Mouse (Mus musculus) heart, adult 9 months (tissue): ENCODE results near the gene Pilrb1.

Experiments used
- DNase-seq, 2 experiments: peaks; one replicate each; pipeline ENCODE4 v3.0.0; 2022; ENCODE audit warnings: low spot score in 2 of 2

Gene Pilrb1

DNA sequence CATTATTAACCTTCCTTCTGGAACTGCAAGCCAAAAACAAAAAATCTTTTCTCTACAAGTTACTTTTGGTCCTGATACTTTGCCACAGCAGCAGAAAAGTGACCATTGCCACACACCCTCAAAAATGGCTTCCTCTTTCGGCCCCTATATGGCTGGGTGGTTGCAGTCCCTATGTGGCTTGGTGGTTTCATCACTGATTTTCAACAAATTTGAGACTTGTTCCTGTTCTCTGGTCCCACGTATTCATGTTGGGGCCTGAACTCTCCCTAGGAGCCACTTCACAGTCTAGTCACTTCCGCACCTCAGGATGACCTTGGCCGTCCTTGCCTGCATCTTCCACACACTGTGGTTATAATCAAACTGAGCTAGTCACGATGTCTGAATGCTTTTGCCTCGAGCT, 29.2 kb downstream of the Pilrb1 start:
- DNase-seq = no peak

DNA sequence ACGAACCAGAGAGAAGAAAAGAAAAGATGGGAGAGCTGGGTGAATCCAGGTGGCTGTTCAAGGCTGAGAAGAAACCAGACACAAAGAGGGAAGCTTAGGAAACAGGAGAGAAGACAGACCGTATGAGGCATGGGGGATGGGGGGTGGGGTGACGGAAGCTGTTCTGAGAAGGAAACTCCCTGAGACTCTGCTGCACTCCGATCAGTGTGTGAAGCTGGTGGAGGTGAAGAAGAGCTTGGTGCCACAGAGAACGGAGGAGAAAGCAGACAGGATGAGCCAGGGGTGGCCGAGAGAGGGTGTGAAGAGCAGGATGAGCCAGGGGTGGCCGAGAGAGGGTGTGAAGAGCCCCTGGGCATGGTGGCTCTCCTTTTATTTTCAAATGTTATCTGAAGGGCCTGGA, 31.5 kb downstream of the Pilrb1 start:
- DNase-seq = no peak

DNA sequence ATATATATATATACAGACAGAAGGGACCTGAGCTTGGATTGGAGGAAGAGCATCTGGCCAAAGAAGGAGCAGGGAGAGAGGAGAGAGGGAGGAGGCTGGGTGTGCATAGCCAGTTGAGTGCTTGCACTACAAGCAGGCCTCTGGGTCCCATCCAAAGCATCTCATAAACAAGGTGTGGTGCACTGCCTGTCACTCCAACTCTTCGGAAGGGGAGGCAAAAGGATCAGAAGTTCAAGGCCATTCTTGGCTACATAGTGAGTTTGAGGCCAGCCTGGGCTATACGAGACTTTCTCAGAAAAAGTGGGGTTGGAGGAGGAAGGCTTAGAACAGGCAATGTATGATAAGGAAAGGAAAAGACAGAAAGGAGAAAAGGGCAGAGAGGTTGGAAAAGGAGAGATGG, 31.9 kb downstream of the Pilrb1 start:
- DNase-seq = no peak

DNA sequence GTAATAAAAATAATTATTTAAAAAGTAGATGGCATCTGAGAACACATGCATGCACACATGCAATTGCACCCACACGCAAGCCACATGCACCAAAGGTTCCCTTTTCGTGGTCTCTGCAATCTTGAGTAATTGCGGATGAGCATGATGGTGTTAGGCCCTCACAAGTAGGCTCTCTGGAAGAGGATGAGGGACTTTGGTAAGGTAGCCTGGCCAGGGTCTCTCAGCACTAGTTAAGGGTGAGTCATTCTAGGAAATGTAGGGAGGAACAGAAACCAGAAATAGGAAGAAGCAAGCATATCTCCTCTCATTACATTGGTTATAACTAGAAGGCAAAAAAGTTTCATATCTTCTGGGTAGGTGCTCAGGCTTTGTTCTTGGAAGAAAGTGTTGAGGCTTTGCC, 32.9 kb downstream of the Pilrb1 start:
- no peak for DNase-seq

DNA sequence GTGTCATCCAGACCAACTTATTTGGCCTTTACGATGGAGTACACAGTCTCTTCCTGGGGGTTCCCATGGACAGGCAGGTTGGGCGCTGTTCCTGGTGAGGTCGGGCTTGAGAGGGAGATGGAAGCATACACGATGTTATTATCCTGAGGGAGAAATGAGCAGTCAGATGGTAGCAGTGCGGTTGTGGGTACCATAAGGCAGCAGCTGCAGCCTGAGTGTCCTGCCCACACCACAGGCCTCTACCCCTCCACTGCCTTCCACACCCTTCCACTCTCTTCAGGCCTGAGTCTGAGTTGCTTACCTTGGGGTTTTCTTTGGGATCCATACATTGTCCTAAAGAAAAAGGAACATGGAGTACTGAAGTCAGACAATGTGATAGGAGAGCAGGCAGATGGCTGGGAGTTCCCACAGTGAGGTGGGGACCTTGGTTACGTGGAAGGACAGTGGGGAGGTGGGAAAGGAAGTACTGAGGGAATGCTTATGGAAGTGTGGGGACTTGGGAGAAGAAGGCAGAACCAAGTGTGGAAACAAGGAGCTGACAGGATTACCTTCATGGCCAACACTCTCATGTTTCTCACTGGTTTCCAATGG, 34.4 kb downstream of the Pilrb1 start:
- DNase-seq = no peak

DNA sequence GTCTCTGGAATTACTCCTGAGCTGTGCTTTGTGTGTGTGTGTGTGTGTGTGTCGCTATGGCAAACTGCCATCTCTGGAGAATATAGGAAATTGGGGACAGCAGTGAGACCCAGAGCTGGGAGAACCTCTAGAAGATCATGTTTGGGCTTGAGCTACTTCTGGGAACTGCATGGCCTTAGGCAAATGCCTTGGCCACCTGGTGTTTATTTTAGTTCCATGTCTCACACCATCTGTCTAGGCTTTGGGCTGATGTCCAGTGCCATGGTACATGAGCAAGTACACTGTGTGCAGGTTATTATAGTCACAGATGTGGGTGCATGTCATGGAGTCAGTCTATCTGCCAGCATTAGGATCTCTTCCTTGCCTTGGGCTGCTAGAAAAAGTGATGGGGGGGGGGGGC, 35.3 kb downstream of the Pilrb1 start:
- DNase-seq = no peak

DNA sequence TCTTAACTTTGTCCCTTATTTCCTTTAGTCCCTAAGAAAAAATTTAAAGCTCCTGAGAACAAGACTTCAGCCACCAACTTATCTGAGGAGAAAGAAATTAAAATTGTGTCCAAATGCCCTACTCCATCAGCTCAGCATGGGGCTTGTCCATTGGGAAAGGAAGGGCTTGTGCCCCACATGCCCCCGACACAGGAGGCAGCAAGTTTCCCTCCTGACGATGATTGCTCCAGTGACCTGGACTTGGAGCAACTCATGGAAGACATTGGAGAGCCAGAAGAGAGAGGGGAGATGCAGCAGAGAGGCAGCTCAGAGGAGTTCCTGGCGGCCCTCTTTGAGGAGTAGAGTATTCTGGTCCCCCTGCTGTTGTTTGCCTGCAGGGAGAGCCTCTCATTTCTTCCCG, 35.8 kb downstream of the Pilrb1 start:
- DNase-seq = no peak

DNA sequence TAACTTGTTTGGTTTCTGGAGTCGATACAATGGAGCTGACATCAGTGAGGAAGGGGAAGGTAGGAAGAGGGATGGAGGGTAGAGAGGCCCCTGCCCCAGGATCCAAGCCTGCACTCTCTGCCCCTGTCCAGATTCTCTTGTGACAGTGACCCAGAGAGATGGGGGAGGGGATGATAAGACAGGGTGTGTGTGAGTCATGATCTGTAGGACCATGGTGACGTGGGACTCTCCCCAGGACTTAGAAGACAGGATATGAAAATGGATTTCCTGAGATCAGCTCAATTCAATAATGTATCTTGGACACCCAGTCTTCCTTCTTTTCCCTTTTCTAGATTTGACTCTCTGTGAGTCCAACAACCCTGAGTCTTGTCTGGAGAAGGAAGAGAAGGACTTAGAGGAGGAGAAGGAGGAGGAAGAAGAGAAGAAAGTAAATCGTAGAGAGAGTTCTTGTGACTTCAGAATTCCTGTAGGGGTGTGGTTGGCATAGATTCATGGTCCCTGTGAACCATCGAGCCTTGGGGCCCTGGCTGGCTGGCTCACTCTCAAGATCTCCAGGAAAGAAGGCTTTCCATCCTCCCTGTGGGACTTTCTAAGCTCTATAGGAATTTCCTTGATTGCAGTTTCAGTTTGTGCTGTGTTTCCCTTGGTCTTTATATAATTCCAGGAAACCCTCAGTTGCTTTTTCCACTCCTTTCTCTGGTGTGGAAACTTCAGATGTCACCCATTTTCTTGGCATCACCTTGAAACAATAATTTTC, 40.3 kb downstream of the Pilrb1 start:
- DNase-seq = no peak

DNA sequence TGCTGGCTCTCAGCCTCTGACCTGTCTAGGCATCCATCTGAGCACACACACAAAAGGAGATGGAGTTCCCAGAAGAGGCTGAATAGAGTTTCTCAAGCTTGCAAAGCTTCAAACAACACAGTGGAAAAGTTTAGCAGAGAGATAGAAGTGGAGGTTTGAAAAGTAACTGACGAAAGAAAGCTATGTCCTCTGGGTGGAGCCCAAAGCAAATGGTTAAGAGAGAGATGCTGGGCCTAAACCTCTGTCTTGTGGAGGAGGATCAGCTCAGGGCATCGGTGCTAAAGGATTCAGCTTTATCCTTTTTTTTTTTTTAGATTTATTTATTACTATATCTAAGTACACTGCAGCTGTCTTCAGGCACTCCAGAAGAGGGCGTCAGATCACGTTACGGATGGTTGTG, 49.6 kb downstream of the Pilrb1 start:
- no peak for DNase-seq

DNA sequence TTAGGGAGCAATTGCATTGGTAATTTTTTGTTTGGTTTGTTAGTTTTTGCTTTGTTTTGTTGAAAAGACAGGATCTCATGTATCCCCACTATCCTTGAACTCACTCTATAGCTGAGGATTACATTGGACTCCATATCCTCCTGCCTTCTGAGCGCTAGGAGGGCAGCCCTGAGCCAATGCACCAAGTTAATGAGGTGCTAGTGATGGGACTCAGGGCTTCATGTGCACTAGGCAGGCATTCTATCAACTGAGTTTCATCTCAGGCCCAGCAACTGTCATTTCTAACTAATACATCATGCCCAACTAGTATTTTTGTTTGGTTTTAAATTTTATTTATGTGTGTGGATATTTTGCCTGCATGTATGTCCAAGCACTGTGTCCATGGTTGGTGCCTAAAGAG, 51.7 kb downstream of the Pilrb1 start:
- no peak for DNase-seq
